Mouse (Mus musculus): ENCODE data around the gene Cacnb1.
A peak's percentile ranks its signal among the peaks of the same experiment; 100 is the strongest.

The Cacnb1 gene

DNA sequence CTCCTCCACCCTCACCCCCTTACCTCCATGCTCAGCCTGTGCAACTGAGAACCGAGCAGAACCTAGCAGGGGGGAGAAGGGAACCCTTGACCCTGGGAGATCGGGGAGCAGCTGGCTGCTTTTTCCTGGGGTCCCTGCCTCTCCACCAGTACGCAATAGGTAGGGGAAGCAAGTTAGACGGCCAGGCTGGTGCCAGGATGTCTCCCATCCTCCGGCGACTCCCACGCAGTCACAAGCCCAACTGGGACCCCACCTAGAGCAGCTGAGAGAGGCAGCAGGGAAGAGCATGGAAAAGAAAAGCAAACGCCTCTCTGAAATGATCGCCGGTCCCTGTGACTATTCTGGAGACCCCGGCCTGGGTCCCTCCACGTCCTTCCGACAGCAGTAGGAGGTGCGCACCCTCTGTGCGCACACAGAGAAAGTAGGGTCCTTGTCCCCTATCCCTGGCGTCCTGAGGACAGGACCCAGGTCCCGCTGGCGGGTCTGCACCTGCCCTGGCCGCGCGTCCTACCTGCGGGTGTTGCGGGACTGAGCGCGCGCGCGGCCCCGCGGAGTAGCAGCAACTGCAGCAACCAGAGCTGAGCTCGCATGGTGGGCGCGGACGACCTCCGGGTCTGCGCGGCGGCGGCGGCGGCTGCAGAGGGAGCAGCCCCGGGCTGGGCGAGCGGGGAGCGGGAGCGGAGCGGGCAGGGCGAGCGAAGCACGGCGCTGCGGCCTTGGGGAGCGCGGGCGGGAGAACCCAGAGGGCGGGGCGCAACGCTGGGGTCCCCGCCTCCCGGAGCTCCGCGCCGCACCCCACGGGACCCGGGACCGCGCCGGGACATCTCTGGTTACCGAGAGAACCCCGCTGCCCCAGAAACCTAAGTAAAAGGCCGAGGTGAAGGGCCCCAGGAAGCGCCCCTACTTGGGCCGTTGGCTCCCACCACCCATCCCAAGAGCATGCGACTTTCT is 36.8 kb downstream of the Cacnb1 start, which contains the start of gene Plxdc1:
TSS of gene Plxdc1 (minus strand) at position 718 of the 951 bp plus-strand sequence.
- DNase-seq, result no peak

DNA sequence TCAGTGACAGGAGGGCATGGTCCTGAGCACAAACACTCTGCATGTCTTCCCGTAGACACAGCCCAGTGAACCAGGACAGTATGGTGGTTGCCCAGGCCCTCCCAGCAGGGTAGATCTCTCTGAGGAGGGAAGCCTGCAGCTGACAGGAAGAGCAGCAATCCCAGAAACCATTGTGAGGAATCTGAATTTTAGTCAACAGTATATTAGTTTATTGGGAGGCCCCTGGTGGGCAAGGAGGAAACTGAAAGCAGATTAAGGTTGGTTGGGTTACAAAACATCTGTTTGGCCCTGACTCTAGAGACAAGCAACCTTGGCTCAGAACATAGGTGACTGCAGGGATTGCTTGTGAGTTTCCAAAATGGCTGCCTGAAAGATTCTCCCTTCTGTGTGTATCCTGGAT is 38.9 kb downstream of the Cacnb1 start:
- no peak for DNase-seq

DNA sequence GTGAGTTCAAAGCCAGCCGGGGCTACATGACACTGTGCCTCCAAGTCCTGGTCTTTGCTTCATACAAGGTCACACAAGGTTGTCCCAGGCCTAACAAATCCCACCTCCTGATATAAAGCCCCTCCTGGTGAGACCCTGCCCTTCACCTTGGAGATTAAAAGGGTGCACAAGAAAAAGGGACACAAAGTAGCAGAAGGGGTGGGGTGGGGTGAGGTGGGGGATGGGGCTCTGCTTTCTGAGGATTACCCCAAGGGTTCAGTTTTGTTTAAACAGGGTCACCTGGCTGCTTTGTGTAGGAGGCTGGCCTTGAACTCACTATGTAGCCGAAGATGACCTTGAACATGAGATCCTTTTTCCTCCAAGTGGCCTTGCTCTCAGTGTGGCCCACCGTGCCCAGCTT is 39.3 kb downstream of the Cacnb1 start:
- no peak for DNase-seq

DNA sequence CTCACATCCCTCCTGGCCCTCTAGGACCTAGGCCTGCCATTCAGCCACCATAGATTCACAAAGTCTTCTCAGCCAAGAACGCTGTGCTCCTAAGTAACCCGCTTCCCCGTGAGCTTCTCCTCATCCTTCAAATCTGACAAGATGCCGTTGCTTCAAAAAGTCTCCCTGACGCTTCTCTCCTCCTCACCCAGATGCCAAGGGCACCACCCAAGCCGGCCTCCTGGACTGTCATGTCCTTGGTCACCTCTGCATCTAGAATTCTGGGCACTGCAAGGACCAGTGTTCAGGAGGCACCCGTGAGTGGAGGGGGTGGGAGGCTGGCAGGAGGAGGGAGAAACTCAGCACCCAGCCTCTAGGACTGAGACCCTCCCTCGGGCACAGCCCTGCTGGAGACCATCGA is 40.1 kb downstream of the Cacnb1 start:
- DNase-seq, result no peak

DNA sequence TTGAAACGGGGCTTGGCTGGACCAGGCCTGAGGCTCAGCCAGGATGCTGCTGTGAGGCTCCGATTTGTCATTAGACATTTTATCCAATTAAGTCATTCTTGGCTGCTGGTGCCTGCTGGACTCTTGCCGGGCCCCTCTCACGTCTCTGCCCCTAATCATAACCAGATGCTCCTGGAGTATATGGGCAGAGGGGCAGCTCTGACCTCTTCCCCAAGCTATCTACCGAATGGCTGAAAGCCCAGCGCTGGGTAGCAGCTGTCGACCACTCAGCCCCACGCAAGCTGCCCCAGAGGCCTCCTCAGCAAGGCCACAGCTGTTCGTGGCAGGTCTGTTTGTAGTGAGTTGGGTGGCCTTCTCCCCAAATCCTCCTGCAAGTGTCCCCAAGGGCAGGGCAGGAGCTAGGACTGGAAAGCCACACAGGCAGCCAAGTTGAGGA is 42.3 kb downstream of the Cacnb1 start:
- no peak for DNase-seq

DNA sequence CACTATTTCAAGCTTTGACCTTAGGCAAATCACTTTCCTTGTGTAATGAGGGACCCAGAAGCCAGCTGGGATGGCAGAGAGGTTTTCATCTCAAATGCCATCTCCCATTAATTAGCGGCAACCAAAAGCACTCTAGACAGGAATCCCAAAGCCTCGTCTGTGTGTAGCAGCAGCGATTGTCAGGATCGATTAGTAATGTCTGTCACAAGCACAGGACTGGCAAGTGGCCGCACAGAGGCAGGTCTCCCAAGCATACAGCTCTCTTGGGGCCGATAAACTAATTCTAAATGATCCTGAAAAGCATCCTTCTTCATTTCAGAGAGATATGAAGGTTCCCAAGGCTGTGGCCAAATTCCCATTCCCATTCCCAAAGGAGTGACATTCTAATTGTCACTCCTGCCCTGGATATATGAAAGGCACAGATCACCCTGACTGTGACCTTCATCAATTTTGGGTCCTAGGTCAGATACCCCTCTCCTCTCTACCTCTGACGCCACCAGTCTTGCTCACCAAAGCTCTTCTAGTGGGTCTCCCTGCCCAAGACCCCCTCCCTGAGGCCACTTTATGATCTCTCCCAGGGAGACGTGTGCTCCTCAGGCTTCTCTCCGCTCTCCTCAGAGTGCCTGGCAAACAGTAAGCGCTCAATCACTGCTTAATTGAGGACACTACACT is 42.9 kb downstream of the Cacnb1 start:
- DNase-seq, result no peak

DNA sequence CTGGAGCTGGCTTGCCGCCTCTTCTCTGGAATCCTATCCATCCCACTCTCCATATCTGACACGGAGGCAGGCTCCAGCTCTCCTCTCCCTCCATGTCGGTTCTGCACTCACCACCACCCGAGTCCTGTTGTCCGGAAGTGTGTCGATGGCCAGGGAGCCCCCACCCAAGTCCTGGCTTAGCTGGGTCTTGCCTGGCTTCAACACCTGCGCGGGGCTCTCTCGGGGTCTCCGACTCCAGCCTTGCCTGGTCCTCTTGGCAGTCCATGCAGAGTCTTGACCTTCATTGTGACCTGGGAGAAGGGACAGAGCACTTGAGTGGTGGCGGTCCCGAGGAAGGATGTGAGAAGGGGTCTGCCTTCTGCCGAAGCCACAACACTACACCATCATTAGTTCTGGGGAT is 44.4 kb downstream of the Cacnb1 start:
- no peak for DNase-seq

DNA sequence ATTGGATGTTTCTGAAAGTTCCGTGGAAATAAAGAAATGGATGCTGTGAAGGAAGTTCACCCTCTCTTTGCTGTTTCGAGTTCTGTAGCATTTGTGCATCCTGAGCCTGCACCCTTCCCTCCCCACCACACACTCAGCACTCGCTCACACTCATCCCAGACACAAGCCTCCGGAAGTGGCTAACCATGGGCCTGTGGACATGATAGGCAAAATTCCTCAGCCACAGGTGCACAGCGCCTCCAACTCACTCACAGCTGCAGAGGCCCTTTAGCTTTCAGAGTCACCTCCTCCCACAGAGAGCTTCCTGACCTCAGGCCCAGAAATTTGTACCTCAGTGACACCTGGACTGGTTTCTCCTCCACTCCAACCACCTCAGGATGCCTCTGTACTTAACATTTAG is 45.0 kb downstream of the Cacnb1 start:
- DNase-seq, result no peak

DNA sequence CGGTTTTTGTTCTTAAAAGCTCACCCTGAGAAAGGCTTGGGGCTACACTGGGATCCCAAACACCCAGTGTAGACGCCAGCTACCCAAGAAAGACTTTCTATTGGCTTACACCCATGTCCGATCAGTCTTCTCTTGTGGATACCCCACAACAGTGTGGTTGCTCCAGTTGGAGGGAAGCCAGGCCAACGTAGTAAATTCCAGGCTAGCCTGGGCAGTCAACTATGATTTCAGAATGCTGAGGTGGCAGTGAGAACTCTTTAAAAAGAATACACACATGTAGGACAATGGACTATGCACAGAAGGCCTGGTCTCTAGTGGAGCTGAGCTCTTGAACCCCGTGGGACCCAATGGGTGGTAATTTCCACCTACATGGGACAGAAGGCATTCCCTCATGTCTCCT is 48.1 kb downstream of the Cacnb1 start:
- peak; percentile 26 for DNase-seq

DNA sequence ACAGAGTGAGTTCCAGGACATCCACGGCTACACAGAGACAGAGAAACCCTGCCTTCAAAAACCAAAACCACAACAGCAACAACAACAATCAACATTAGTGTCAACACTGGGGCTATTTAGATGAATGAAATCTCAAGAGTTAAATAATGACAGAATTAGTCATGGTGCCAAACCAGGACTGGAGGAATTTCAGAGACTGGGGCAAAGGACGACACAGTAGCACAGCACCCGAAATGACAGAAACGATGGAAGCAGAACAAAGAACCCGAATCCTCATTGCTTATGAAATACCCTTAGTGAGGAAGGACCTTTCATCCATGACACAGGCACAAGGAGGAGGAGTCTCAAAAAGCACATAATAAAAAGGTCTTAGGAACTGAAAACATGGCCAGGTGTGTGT is 48.7 kb downstream of the Cacnb1 start:
- no peak for DNase-seq

DNA sequence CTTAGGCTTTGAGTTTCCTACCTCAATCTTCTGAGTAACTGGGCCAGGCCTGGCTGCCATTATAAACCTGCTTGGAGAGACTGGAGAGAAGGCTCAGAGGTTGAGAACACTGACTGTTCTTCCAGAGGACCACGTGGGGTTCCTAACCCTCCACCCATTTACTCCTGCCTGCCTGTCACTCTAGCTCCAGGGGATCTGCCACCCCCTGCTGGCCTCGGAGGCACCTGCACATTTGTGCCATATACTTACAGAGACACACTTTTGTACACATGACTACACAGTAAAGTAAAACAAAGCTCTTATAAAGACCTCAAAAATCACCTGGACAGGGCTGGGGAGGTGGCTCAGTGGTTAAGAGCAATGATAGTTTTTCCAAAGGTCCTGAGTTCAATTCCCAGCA is 50.4 kb downstream of the Cacnb1 start:
- DNase-seq, result no peak

DNA sequence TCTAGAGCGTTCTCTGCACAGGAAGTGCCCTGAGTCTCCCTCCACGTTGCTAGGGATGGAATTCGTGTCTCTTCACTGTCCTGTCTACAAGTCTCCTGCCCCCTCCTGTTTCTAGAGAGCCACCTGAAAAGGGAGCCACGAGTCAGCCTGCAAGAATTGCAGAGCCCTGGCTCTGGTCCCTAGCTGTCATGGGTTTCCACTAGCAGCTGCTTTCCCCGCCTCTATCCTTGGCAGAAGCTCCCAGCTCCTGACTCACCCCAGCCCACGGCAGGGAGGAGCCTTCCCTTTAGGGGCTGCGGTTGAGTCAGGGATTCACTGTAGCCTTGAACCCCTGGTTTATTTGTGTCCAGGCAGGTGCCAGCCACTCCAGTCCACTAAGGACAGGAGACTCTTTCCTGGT is 51.6 kb downstream of the Cacnb1 start:
- DNase-seq, result no peak

DNA sequence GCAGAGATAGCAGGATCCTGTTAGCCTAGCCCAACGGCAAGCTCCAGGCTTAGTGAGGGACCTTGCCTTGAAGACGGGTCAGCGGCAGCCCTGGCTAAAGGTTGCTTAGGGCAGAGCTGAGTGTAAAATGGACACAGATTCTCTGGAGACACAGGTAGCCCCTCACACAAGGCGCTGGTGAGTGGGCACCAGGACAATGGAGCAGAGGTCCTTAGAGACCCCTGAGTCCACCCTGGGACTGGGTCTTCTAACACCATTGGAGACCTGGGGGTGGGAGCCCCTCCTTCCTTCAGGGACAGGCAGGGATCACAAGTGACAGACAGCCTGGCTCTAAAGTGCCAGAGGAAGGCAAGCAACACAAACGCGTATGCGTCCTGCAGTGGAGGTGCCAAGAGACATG is 52.1 kb downstream of the Cacnb1 start:
- no peak for DNase-seq

DNA sequence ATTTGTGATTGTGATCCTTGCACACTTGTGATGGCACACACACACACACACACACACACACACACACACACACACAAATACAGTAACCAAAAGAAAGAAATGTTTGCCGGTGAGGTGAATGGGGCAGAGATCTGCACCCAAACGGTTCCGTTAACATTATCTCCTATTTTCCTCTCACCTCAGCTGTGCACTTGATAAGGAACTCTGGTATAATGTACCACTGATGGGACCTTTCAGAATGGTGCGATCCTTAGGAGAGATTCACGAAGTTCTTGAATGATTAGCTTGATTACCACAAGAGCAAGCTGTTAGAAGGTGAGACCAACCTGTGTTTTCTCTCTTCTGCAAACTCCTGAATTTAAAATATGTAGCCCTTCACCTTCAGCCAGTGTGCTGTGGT is 54.4 kb downstream of the Cacnb1 start:
- DNase-seq, result no peak

DNA sequence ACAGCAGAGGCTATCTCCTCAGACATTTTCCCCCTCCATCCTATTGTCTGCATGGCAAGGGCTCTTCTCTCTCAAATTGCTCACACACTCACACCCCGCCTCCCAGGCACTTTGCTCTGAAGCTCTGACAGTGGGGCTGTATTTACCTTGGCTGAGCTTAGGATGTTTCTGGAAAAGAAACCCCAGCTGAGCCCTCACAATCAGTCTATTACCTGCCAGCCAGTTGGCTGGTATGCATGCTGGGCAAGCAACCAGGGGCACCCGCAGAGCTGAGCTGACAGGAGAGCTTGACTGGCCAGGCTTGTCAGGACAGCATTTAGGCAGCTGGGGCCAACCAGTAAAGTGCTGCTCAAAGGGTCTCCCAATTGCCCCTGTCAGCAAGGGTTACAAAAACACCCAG is 55.7 kb downstream of the Cacnb1 start:
- peak; percentile 47 for DNase-seq

DNA sequence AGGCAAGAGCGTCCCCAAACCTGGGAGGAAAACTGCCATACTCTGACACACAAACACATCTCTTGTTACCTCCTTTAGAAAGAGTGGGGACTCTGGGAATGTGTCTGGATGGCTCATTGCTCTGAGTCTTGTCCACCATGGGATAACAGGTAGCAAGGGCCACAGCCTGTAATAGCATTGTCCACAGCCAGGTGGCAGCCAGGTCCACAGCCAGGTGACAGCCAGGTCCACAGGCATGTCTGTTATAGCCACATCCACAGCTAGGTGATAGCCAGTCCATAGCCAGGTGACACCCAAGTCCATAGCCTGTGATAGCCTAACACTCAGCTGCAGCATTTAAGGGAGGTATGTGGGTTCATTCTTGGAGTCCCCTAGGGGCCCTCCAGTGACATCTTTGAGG is 61.9 kb downstream of the Cacnb1 start:
- DNase-seq, result peak; percentile 24

DNA sequence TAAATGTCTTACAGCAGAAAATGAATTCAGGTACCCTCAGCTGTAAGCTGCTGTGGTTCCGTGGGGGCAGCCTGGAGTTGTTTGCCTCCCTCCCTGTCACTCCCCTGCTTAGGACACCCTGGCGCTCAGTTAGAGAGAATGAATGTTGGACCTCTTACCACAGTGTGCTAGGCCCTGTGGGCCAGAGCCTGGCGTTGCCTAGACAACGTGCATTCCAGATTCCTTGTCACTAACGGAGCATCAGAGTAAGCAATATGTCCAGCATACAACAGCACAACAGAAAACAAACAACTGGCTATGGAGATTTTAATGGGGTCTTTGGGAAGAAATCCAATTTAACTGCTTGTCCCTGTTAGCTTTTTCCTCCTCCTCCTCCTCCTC is 63.5 kb downstream of the Cacnb1 start:
- DNase-seq, result no peak

DNA sequence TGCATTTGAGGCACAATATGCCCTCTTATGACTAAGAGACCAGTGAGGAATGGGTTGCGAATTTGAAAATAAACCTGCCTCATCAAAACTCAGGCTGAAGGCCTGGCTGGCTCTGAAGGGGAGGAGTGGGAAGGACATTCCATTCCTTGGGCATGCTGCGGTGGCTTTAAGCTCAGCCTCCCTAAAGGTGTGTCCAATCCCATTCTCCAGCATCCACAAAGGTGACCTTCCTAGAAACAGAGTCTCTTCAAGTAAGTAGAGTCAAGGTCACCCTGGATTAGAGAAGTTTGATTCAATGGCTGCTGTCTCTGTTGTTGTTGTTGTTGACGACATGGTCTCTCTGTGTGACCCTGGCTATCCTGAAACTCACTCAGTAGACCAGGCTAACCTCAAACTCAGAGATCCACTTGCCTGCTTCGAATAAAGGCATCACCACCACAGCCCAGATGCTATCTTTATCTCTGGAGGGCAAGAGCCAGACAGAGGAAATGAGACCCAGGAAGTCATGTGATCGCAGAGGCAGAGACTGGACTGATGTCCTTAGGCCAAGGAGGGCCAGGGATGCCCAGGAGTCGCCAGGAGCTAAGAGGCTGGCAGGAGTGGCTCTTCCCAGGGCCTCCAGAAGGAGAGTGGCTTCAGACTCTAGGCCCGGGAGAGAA is 64.1 kb downstream of the Cacnb1 start:
- no peak for DNase-seq

DNA sequence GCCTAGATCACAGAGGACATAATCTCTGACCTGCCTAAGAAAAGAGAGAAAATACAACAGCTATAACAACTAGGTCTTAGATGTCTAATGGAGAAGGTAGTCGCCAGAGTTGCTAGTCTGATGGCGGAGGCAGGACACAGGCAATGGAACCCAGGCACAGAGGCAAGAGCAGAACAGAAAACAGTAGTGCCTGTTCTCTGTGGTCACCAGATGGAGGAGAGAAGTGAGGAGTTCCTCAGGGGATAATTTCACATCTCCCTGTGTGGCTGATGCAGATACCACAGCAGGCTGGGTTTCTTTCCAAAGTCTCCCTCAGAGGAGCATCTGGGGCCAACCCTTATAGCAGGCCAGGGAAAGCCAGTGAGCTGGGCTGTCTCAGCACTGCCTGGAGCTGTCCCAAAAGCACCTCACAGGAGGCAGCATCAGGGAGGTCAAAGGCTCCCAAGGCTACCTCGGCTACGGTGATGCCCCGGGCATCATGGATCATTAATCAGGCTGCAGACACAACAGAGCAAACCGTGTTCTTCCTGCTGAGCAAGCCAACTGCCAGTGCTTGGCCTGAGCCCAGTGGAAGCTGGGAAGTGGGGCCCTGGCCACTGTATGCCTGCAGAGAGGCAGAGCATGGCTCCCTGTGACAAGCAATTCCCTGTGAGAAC is 65.8 kb downstream of the Cacnb1 start:
- peak; percentile 91 for DNase-seq

DNA sequence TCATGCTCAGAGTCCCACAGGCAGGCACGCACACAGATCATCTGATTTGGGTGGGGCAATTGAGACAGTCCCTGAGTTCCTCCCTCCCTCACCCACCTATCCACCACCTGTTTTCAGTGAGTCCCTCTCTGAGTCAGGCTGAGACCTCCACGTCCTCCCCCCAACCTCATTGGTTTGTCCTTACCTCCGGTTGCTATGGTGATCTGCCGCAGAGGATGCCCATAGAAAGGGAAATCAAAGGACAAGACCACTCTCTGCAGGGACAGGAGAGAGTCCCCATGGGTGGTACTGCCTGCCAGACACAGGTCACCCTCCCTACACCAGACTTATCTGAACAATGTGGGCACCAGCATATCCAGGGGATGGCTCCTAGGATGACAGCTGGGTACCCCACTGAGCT is 66.9 kb downstream of the Cacnb1 start:
- DNase-seq, result no peak

DNA sequence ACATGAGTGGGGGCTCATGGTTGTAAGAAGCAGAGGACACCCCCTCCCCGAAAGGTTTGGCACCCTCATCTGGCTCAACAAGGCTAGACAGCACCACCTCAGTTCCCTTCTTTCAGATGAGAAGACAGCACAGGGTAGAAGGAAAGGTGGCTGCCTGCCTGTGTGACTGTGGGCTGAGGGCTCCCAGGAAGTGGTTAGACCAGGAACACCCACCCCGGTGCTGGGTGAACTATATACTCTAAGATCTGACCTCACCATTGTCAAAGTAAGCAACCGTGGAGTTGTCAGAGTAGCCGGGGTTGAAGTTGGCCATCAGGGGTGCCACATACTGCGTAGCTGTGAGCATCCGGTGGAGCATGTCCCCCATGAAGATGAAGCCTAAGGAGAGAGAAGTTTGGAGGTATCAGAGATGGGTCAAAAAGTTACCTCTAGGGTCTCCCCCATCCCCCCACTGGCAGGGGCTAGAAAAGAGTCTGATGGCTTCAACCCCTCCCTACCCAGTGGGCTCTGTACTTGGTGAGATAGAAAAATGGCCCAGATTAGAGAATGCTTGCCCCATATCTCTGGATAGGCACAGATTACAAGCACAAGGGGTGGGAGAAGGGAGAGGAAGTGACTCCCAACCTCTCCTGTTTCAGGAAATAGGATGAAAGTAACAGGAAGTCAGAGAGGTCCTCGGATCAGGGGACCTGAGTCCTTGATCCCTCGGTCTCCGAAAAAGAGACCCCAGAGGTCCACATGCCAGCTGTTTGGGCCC is 67.5 kb downstream of the Cacnb1 start:
- no peak for DNase-seq

DNA sequence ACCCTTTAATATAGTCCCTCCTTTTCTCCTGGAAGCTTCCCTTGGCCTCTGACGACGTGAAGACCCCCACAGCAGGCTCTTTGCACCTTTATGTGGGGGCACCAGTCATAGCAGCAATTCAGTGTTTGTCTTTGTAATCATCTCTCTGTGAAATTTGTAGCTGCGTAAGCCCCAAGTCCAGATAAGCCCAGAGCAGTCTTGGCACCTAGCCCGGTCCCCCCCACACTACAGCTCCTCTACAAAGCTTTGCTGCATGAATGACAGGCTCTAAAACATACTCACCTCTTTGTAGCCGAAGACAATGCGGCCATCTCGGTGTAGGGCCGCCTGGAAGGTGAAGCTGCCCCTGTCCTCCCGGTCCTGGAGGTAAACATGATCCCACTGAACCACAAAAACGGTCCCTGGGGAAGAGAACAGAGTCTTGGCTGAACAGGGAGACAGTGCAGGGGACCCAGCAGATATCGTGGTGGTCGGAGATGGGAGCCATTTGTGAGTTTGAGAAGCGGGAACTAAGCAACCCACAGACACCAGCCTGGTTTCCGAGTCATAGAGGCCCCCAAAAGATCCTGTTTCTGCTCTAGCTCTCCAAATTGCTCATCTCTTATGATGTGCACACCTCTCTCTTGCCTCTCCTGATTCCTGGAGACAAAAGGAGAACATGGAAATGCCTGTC is 68.2 kb downstream of the Cacnb1 start:
- no peak for DNase-seq

Data from kidney, adult 11 months (tissue).